Mouse (Mus musculus) hindbrain, embryonic 16.5 days (tissue): ENCODE data around the gene Nr1i2. TPM values are rescaled to one million over a fixed set of nuclear protein-coding genes. Genes with fewer than 3 reads are reported as not detected.

ENCODE experiments used
- ATAC-seq: fragments of 200-750 bp; cut with Nextera tagmentation; 2 replicates; pipeline ENCODE4 v1.8.0; 2017; ENCODE audit warnings: moderate TSS enrichment, moderate library complexity
- H3K27ac ChIP-seq: fragments of 300-500 bp; sonication (generic); 2 replicates; pipeline ENCODE4 v1.5.1; 2014; ENCODE audit warnings: low read depth, mild to moderate bottlenecking, control low read depth, low read length, moderate library complexity
- H3K27me3 ChIP-seq: fragments of 300-500 bp; sonication (generic); replicated peaks from 2 replicates; pipeline ENCODE4 v1.6.1; 2014; ENCODE audit warnings: low read length; ENCODE audit not compliant: control insufficient read depth, insufficient read depth
- H3K36me3 ChIP-seq: fragments of 300-500 bp; sonication (generic); 2 replicates; pipeline ENCODE4 v1.6.1; 2014; ENCODE audit warnings: mild to moderate bottlenecking, low read length, moderate library complexity, mixed read lengths; ENCODE audit not compliant: control insufficient read depth, insufficient read depth
- H3K4me1 ChIP-seq: fragments of 300-500 bp; sonication (generic); 2 replicates; pipeline ENCODE4 v1.6.1; 2014; ENCODE audit warnings: low read depth, low read length; ENCODE audit not compliant: control insufficient read depth, insufficient read depth
- H3K4me2 ChIP-seq: fragments of 300-500 bp; sonication (generic); 2 replicates; pipeline ENCODE4 v1.6.1; 2014; ENCODE audit warnings: mild to moderate bottlenecking, low read length, control low read depth, moderate library complexity
- H3K4me3 ChIP-seq: fragments of 300-500 bp; sonication (generic); 2 replicates; pipeline ENCODE4 v1.5.1; 2014; ENCODE audit warnings: mild to moderate bottlenecking, low read length, control low read depth, moderate library complexity
- H3K9ac ChIP-seq: fragments of 300-500 bp; sonication (generic); 2 replicates; pipeline ENCODE4 v1.6.1; 2014; ENCODE audit warnings: low read depth, mild to moderate bottlenecking, control low read depth, low read length, moderate library complexity
- H3K9me3 ChIP-seq: fragments of 300-500 bp; sonication (generic); 2 replicates; pipeline ENCODE4 v1.6.1; 2014; ENCODE audit warnings: mild to moderate bottlenecking, low read length, moderate library complexity; ENCODE audit not compliant: control insufficient read depth
- WGBS: fragments of 180-500 bp; shearing (Covaris S2); extraction: QIAGEN DNeasy Blood & Tissue Kit; methylation state at CpG from one replicate; pipeline ENCODE4 v1.1.7; 2014; 5-methylcytosine and 5-hydroxymethylcytosine counted together
- polyA plus RNA-seq: library from polyadenylated mRNA; unstranded; fragments of >200 nt; fragmentation: Nextera tagmentation; extraction: Ambion mirVana; gene quantifications from 2 replicates; pipeline ENCODE4 v1.2.1, GENCODE M21; 2015

Gene Nr1i2
- polyA plus RNA-seq, 1 experiment from 2014 or later = not detected

DNA sequence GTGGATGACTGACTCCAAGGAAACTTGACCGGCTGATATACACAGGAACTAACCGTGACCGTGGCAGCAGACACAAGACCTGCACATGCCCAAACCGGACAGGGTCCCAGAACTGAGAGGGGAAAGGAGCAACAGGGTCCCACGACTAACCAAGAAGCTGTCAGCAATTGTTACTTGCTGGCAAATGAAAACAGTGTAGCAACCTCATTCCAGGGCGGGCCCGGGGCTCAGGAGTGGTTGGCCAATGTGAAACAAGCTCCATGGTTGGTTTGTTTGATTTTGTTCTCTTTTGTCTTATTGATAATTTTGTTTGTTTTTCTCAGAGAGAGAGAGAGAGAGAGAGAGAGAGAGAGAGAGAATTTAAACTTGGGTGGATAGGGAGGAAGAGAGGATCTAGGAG lies 13.7 kb downstream of the Nr1i2 start:
- WGBS = 83% methylated on average over 7 of the region's 7 CpGs
- Histone ChIP-seq H3K9ac (no peak overlapping the region), H3K4me3 (no peak overlapping the region), H3K27me3 (no peaks in the 10 kb centered on the region), H3K27ac (no peak overlapping the region), H3K4me2 (no peak overlapping the region), H3K4me1 (no peaks in the 10 kb centered on the region), H3K36me3 (no peaks in the 10 kb centered on the region), H3K9me3 (no peaks in the 10 kb centered on the region)
- ATAC-seq = no peak

DNA sequence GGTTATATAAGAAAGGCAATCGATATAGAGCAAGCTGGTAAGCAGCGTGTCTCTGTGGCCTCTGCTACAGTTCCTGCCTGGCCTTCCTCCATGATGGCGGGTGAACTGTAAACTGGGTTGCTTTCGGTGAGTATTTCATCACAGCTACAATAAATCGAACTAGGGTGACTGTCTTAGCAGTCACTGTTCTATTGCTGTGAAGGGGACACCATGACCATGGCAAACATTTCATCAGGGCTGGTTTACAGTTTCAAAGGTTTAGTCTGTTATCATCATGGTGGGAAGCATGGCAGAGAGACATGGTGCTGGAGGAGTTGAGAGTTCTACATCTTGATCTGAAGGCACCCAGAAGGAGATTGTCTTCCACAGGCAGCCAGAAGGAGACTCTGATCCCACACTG lies 14.8 kb downstream of the Nr1i2 start:
- H3K4me1 ChIP-seq = no peaks in the 10 kb centered on the region
- H3K4me2 ChIP-seq = no peak overlapping the region
- WGBS = 97% methylated on average over 5 of the region's 5 CpGs
- no peak overlapping the region for H3K4me3 ChIP-seq
- H3K36me3 ChIP-seq = no peaks in the 10 kb centered on the region
- H3K27ac ChIP-seq = no peak overlapping the region
- no peaks in the 10 kb centered on the region for H3K9me3 ChIP-seq
- H3K27me3 ChIP-seq = no peaks in the 10 kb centered on the region
- H3K9ac ChIP-seq = no peak overlapping the region
- no peak for ATAC-seq

DNA sequence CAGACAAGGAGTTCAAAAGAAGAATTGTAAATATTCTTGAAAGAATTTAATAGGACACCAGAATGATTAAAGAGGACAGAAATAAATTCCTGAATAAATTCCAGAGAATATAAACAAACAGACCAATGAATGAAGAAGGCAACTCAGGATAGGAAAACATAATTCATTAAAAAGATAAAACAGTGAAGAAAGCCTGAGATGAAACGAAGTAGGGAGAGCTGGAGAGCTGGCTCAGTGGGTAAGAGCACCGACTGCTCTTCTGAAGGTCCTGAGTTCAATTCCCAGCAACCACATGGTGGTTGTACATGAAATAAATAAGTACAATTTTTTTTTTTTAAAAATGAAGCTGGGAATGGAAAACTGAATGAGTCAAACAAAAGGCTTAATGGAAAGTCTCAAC lies 19.9 kb downstream of the Nr1i2 start:
- Histone ChIP-seq H3K27ac (no peak overlapping the region), H3K4me3 (no peak overlapping the region), H3K9ac (no peak overlapping the region), H3K4me1 (no peaks in the 10 kb centered on the region), H3K27me3 (no peaks in the 10 kb centered on the region), H3K36me3 (no peaks in the 10 kb centered on the region), H3K9me3 (no peaks in the 10 kb centered on the region), H3K4me2 (no peak overlapping the region)
- ATAC-seq = no peak
- 80% methylated on average over 2 of the region's 2 CpGs for WGBS

DNA sequence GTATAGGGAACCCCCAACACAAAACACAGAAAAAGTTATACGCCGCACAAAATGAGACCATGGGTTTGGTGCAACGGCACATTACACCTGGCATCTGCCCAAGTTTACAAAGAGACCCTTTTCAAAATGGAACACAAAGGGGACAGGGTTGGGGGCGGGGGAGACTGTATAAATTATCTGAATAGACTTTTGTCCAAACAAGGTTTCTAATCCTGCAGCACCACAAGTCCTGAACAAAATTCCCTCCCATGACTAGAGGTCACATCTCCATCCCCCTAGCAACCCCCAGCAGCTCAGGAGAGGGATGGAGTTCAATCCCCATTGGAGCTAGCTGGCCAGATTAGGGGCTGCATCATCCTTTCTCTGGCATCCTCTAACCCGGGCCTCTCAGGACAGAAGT lies 22.1 kb downstream of the Nr1i2 start:
- no peak for ATAC-seq
- H3K4me3 ChIP-seq = no peak overlapping the region
- H3K4me1 ChIP-seq = no peaks in the 10 kb centered on the region
- 37% methylated on average over 5 of the region's 5 CpGs for WGBS
- H3K36me3 ChIP-seq = no peaks in the 10 kb centered on the region
- H3K4me2 ChIP-seq = no peak overlapping the region
- H3K9me3 ChIP-seq = no peaks in the 10 kb centered on the region
- no peaks in the 10 kb centered on the region for H3K27me3 ChIP-seq
- no peak overlapping the region for H3K9ac ChIP-seq
- no peak overlapping the region for H3K27ac ChIP-seq

DNA sequence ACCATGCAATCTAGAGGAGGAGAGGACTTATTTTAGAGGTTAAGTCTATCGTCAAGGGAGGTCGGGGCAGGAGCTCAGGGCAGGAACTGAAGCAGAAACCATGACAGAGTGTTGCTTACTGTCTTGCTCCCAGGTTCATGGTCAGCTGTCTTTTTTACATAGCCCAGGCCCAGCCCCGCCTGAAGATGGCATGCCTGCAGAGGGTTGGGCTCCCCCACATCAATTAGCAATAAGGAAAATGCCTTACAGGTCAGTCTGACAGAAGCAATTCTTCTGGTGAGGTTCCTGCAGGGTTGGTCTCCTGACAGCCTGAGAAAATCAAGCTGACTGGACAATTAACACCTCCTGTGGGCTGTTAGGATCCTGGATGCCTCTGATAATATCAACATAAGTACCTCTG lies 23.0 kb downstream of the Nr1i2 start:
- Histone ChIP-seq H3K9me3 (no peaks in the 10 kb centered on the region), H3K4me3 (no peak overlapping the region), H3K36me3 (no peaks in the 10 kb centered on the region), H3K4me2 (no peak overlapping the region), H3K27me3 (no peaks in the 10 kb centered on the region), H3K4me1 (no peaks in the 10 kb centered on the region), H3K27ac (no peak overlapping the region), H3K9ac (no peak overlapping the region)
- WGBS = 64% methylated on average over 3 of the region's 3 CpGs
- ATAC-seq = no peak

DNA sequence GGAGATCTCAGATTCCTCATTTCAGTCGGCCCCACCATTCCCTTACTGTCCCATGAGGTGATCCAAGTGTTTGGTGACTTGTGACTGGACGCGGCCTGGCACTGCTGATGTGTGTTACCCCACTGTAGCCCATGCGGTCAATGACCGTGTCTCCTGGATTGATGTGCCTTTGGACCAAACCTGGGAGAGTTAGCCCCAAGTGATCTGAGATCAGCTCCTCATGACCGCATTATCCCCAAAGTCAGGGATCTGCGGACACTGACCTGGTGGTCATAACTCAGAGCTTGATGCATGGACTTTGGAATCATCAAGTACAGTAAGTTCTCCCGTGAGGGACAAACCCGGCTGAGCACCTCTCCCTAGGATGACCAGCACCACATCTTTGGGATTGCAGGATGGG lies 38.7 kb downstream of the Nr1i2 start:
- H3K9me3 ChIP-seq = no peaks in the 10 kb centered on the region
- H3K27ac ChIP-seq = no peak overlapping the region
- no peak overlapping the region for H3K4me2 ChIP-seq
- ATAC-seq = no peak
- H3K9ac ChIP-seq = no peak overlapping the region
- WGBS = 92% methylated on average over 9 of the region's 9 CpGs
- no peaks in the 10 kb centered on the region for H3K4me1 ChIP-seq
- H3K36me3 ChIP-seq = no peaks in the 10 kb centered on the region
- no peaks in the 10 kb centered on the region for H3K27me3 ChIP-seq
- no peak overlapping the region for H3K4me3 ChIP-seq

DNA sequence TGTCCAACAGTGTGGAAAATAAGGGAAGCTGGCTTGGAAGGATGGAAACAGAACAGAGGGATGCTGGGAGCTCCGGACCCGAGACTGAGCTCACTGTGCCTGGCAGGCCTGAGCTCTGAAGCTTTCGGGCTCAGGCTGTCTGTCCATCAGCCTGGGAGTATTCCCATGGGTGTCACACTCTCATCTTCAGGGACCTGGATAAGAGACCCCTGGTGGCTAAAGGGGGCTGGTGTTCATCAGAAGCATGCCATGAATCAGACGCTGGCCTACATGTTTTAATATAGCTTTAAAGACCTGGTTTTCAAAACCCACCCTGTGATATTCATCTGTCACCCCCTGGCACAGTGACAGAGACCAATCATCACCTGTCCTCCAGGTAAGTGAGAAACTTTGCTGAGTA lies 39.5 kb downstream of the Nr1i2 start:
- Histone ChIP-seq H3K27me3 (no peaks in the 10 kb centered on the region), H3K27ac (no peak overlapping the region), H3K9me3 (no peaks in the 10 kb centered on the region), H3K36me3 (no peaks in the 10 kb centered on the region), H3K9ac (no peak overlapping the region), H3K4me1 (no peaks in the 10 kb centered on the region), H3K4me2 (no peak overlapping the region), H3K4me3 (no peak overlapping the region)
- 76% methylated on average over 4 of the region's 4 CpGs for WGBS
- no peak for ATAC-seq

DNA sequence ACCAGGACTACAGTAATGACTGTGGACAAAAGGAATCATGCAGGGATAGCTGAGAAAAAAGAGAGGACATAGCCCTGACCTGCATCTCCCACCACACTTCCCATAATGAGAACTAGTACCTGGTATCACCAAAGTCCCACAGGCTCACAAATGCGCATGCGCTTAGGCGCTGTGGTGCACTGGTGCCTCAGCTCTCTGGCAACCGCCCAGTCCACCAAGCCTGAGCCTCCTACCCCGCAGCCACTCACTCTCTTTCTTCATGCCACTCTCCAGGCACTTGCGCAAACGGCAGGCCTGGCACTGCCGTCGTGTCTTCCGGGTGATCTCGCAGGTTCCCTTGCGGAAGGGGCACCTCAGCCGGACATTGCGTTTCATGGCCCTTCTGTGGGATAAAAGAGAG lies 40.6 kb downstream of the Nr1i2 start:
- no peak overlapping the region for H3K4me2 ChIP-seq
- no peaks in the 10 kb centered on the region for H3K9me3 ChIP-seq
- H3K4me3 ChIP-seq = no peak overlapping the region
- H3K27ac ChIP-seq = no peak overlapping the region
- no peaks in the 10 kb centered on the region for H3K36me3 ChIP-seq
- 78% methylated on average over 14 of the region's 14 CpGs for WGBS
- H3K9ac ChIP-seq = no peak overlapping the region
- no peak for ATAC-seq
- no peaks in the 10 kb centered on the region for H3K27me3 ChIP-seq
- H3K4me1 ChIP-seq = no peaks in the 10 kb centered on the region

DNA sequence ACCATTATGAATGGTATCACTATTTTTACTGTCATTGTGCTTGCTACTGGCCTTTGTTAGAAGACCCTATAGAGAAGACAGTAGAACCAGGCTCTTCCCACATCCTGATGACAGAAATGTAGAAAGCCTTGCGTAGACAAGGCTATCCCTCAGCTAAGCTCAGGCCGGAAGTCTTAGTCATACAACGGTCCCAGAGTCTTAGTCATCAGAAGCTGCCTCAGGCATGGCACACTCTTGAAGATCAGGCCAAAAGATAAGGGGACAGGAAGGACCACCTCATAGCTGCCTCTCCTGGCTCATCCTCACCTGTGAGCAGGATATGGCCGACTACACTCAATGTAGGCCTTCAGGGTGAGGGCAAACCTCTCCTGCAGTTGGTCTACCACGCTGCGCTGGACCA lies 44.2 kb downstream of the Nr1i2 start:
- Histone ChIP-seq H3K27me3 (no peaks in the 10 kb centered on the region), H3K36me3 (no peaks in the 10 kb centered on the region), H3K27ac (no peak overlapping the region), H3K4me3 (no peak overlapping the region), H3K9me3 (no peaks in the 10 kb centered on the region), H3K9ac (no peak overlapping the region), H3K4me2 (no peak overlapping the region), H3K4me1 (no peaks in the 10 kb centered on the region)
- WGBS = 93% methylated on average over 6 of the region's 6 CpGs
- ATAC-seq = no peak

DNA sequence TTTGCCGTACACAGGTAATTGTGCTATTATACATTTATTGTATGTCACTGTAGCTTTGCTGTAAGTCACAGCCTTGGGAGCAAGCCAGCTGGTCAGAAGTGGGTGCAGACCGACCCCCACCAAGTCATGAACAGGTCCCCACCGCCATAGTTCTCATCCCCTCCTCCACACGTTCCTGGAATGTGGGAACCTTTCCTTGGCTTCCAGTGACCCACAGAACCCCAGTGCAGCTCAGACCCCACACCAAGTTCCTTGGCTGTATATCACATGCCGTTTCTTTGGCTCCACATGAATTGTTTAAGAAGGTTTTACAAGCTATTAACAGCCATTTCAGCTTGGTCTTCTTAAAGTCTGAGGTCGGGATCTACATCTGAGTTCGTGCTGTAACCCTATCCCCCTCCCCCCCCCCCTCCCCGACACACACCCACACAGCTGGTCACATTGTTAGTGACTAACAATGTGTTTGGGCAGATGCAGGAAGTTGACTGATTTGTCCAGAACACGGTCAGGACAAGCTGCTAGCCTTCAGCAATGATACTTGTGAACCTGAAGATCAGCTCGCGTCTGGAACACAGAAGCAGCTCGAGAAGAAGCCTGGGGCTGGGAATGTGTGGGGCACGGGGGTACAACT lies 46.2 kb downstream of the Nr1i2 start:
- no peaks in the 10 kb centered on the region; the same call in 1 of the 2 replicates for H3K36me3 ChIP-seq
- H3K4me2 ChIP-seq = no peak overlapping the region
- no peaks in the 10 kb centered on the region for H3K9me3 ChIP-seq
- H3K27ac ChIP-seq = no peak overlapping the region
- no peak for ATAC-seq
- no peaks in the 10 kb centered on the region for H3K4me1 ChIP-seq
- H3K9ac ChIP-seq = no peak overlapping the region
- 52% methylated on average over 13 of the region's 13 CpGs for WGBS
- no peaks in the 10 kb centered on the region for H3K27me3 ChIP-seq
- no peak overlapping the region for H3K4me3 ChIP-seq
